Mouse (Mus musculus) myocyte (in vitro differentiated cells): ENCODE data around the gene Zfp791.

Experiments used
- CEBPB ChIP-seq: IDR thresholded peaks from 2 replicates; pipeline ENCODE4 v1.6.1; 2011; ENCODE audit warnings: mild to moderate bottlenecking, moderate library complexity; ENCODE audit not compliant: poor library complexity, insufficient read depth, severe bottlenecking
- E2F4 ChIP-seq: IDR thresholded peaks from one replicate; pipeline ENCODE4 v1.6.1; 2011; ENCODE audit warnings: mild to moderate bottlenecking, control low read depth, moderate library complexity; ENCODE audit not compliant: insufficient read depth
- MAX ChIP-seq: IDR thresholded peaks from one replicate; pipeline ENCODE4 v1.6.1; 2011; ENCODE audit warnings: low read depth, mild to moderate bottlenecking, control low read depth
- MYOD1 ChIP-seq, 3 experiments: IDR thresholded peaks; one replicate each; pipeline ENCODE4 v1.6.1; 2011; ENCODE audit warnings: control low read depth in 2 of 3, low read depth in 2 of 3, mild to moderate bottlenecking in 2 of 3, moderate library complexity in 1 of 3; ENCODE audit not compliant: insufficient read length in 2 of 3, control insufficient read depth in 1 of 3
- POLR2A ChIP-seq: IDR thresholded peaks from one replicate; pipeline ENCODE4 v1.6.1; 2011; ENCODE audit warnings: low read depth, mild to moderate bottlenecking, control low read depth, moderate library complexity; ENCODE audit not compliant: insufficient read length
- REST ChIP-seq: IDR thresholded peaks from one replicate; pipeline ENCODE4 v1.6.1; 2011; ENCODE audit warnings: mild to moderate bottlenecking, control low read depth, moderate library complexity; ENCODE audit not compliant: insufficient read depth, insufficient read length
- TCF12 ChIP-seq: IDR thresholded peaks from one replicate; pipeline ENCODE4 v1.6.1; 2011; ENCODE audit warnings: mild to moderate bottlenecking, control low read depth; ENCODE audit not compliant: poor library complexity, insufficient read depth, severe bottlenecking
- USF1 ChIP-seq: IDR thresholded peaks from one replicate; pipeline ENCODE4 v1.6.1; 2011; ENCODE audit warnings: low read depth, mild to moderate bottlenecking, control low read depth, moderate library complexity

- TF ChIP-seq E2F4 = no peak
- no peak for TF ChIP-seq USF1
- TF ChIP-seq MAX = no peak
- TF ChIP-seq POLR2A = no peak
- TF ChIP-seq MYOD1 (IDR thresholded peaks at IDR 0.05; ENCODE audit: control insufficient read depth in 1 of 3, insufficient read length in 2 of 3, low read depth in 2 of 3) = no peak
- TF ChIP-seq TCF12 = no peak
- no peak for TF ChIP-seq REST
- no peak for TF ChIP-seq CEBPB
These were observed 27.8 kb downstream of the Zfp791 start for GRCm38 (mm10) chr8:85095051-85095450.
